Mouse (Mus musculus): ENCODE data around the gene Otud3. TPM values are rescaled to one million over a fixed set of nuclear protein-coding genes. Genes with fewer than 3 reads are reported as not detected.
A peak's percentile ranks its signal among the peaks of the same experiment; 100 is the strongest.

The Otud3 gene
- polyA plus RNA-seq, 1 experiment from 2014 or later: 3.1 TPM

DNA sequence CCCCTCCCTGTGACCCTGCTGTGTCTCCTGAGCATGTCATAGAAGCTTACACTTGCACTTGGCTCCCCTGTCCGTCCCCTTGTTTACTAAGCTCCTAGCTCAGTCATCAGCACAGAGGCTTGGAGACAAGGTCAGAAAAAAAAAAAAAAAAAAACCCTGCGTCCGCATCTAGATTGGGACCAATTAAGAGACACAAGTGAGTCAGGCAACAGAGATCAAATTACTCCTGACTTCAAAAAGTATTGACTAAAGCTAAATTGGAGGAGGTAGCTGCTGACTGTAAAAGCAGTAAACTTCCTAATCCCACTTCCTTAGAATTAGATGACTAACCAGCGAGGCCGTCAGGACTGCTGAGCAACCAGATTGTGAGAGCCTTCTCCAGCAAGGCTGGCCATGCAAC lies 48.7 kb downstream of the Otud3 start:
- Histone ChIP-seq H3K4me2 (ENCODE audit: low read depth, low read length) (no peak overlapping the region), H3K4me1 (replicated peaks; ENCODE audit: control insufficient read depth, insufficient read depth, low read length) (no peaks in the 10 kb centered on the region), H3K9me3 (ENCODE audit: control insufficient read depth, low read length) (no peaks in the 10 kb centered on the region), H3K9ac (ENCODE audit: low read length) (no peak overlapping the region), H3K27ac (ENCODE audit: low read length) (no peak overlapping the region), H3K4me3 (ENCODE audit: low read length) (no peak overlapping the region), H3K36me3 (ENCODE audit: control insufficient read depth, insufficient read depth, low read length) (no peaks in the 10 kb centered on the region), H3K27me3 (ENCODE audit: control insufficient read depth, insufficient read depth, low read depth, low read length) (peaks cover 2% of the 10 kb centered on the region; the same call in 1 of the 2 replicates)
- WGBS: 36% methylated on average over 5 of the region's 5 CpGs
- no peak for ATAC-seq (ENCODE audit: low read depth)

GRCm38 (mm10) chr4:138863344-138863998 lies 50.3 kb downstream of the Otud3 start, which contains the start of gene Pla2g5:
TSS of gene Pla2g5 (minus strand) at chr4:138863482.
- Histone ChIP-seq H3K9ac (ENCODE audit: low read length) (no peak within 1 kb of the TSS), H3K27me3 (ENCODE audit: control insufficient read depth, insufficient read depth, low read depth, low read length) (peaks cover 2% of the 10 kb centered on the region; the same call in 1 of the 2 replicates), H3K4me3 (ENCODE audit: low read length) (no peak within 1 kb of the TSS), H3K9me3 (ENCODE audit: control insufficient read depth, low read length) (no peaks in the 10 kb centered on the region), H3K36me3 (ENCODE audit: control insufficient read depth, insufficient read depth, low read length) (no peaks in the 10 kb centered on the region), H3K27ac (ENCODE audit: low read length) (no peak within 1 kb of the TSS), H3K4me1 (replicated peaks; ENCODE audit: control insufficient read depth, insufficient read depth, low read length) (peaks cover 3% of the 10 kb centered on the region; the same call in 1 of the 2 replicates), H3K4me2 (ENCODE audit: low read depth, low read length) (no peak within 1 kb of the TSS)
- WGBS: 58% methylated on average over 10 of the region's 10 CpGs
- ATAC-seq (ENCODE audit: low read depth): no peak

DNA sequence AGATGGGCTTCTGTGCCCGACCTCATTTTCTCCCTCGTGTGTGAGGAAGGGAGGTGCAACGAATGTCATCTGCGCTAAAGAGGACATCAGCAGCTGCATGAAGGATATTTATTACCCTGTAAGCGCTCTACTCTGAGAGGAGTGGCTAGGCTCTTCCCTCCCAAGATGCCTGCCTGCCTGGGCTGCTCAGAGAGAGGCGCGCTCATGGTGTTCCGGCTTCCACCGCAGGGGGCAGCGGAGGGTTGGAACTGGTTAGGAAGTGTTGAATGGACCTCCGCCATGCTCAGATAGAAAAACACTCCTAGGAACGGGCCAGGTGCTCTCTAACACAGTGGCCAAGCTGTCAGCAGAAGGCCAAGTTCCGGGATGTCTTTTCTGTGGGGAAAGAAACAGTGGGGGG lies 54.0 kb downstream of the Otud3 start:
- peaks cover 3% of the 10 kb centered on the region; the same call in 1 of the 2 replicates for H3K4me1 ChIP-seq (replicated peaks; ENCODE audit: control insufficient read depth, insufficient read depth, low read length)
- no peaks in the 10 kb centered on the region for H3K27me3 ChIP-seq (ENCODE audit: control insufficient read depth, insufficient read depth, low read depth, low read length)
- peak overlapping the region; percentile 48 for H3K4me2 ChIP-seq (ENCODE audit: low read depth, low read length)
- no peak overlapping the region for H3K27ac ChIP-seq (ENCODE audit: low read length)
- H3K9ac ChIP-seq (ENCODE audit: low read length): no peak overlapping the region
- no peaks in the 10 kb centered on the region for H3K9me3 ChIP-seq (ENCODE audit: control insufficient read depth, low read length)
- H3K4me3 ChIP-seq (ENCODE audit: low read length): peak overlapping the region; percentile 10; the same call in 1 of the 2 replicates
- ATAC-seq (ENCODE audit: low read depth): peak; percentile 66
- WGBS: 4% methylated on average over 13 of the region's 13 CpGs
- H3K36me3 ChIP-seq (ENCODE audit: control insufficient read depth, insufficient read depth, low read length): no peaks in the 10 kb centered on the region

- WGBS: 17% methylated on average over 9 of the region's 9 CpGs
- H3K4me3 ChIP-seq (ENCODE audit: low read length): no peak overlapping the region; the same call in 1 of the 2 replicates
Observed at GRCm38 (mm10) chr4:138859245-138859644, 54.5 kb downstream of the Otud3 start.

DNA sequence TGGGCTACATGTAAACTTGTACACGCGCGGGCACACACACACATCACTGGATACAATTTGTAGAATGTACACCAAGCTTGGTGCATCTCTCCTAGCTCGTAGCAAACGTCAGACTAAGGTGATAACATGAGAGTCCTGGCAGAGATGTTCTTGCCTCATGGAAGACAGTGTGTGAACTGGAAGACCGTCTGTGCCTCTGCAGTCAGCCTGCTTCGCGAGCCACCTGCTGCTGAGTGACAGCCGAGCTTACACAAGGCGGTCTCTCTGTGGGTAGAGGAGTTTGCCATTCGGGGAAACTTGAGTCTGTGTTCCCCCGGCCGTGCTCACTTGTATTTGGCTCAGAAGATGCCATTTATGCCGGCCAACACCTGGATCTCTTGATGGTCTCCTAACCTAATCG lies 55.3 kb downstream of the Otud3 start:
- H3K9ac ChIP-seq (ENCODE audit: low read length): no peak overlapping the region
- no peaks in the 10 kb centered on the region for H3K27me3 ChIP-seq (ENCODE audit: control insufficient read depth, insufficient read depth, low read depth, low read length)
- no peaks in the 10 kb centered on the region for H3K9me3 ChIP-seq (ENCODE audit: control insufficient read depth, low read length)
- H3K36me3 ChIP-seq (ENCODE audit: control insufficient read depth, insufficient read depth, low read length): no peaks in the 10 kb centered on the region
- no peak overlapping the region for H3K4me2 ChIP-seq (ENCODE audit: low read depth, low read length)
- ATAC-seq (ENCODE audit: low read depth): no peak
- H3K27ac ChIP-seq (ENCODE audit: low read length): no peak overlapping the region
- 71% methylated on average over 15 of the region's 15 CpGs for WGBS
- peaks cover 3% of the 10 kb centered on the region; the same call in 1 of the 2 replicates for H3K4me1 ChIP-seq (replicated peaks; ENCODE audit: control insufficient read depth, insufficient read depth, low read length)
- no peak overlapping the region for H3K4me3 ChIP-seq (ENCODE audit: low read length)

More at GRCm38 (mm10) chr4:138859245-138859644, 54.5 kb downstream of the Otud3 start:
- H3K9ac ChIP-seq (ENCODE audit: low read length): no peak overlapping the region
- no peaks in the 10 kb centered on the region for H3K27me3 ChIP-seq (ENCODE audit: control insufficient read depth, insufficient read depth, low read depth, low read length)
- H3K4me2 ChIP-seq (ENCODE audit: low read depth, low read length): peak overlapping the region; percentile 48
- no peaks in the 10 kb centered on the region for H3K36me3 ChIP-seq (ENCODE audit: control insufficient read depth, insufficient read depth, low read length)
- H3K27ac ChIP-seq (ENCODE audit: low read length): no peak overlapping the region
- H3K9me3 ChIP-seq (ENCODE audit: control insufficient read depth, low read length): no peaks in the 10 kb centered on the region
- no peak for ATAC-seq (ENCODE audit: low read depth)
- peaks cover 3% of the 10 kb centered on the region; the same call in 1 of the 2 replicates for H3K4me1 ChIP-seq (replicated peaks; ENCODE audit: control insufficient read depth, insufficient read depth, low read length)

DNA sequence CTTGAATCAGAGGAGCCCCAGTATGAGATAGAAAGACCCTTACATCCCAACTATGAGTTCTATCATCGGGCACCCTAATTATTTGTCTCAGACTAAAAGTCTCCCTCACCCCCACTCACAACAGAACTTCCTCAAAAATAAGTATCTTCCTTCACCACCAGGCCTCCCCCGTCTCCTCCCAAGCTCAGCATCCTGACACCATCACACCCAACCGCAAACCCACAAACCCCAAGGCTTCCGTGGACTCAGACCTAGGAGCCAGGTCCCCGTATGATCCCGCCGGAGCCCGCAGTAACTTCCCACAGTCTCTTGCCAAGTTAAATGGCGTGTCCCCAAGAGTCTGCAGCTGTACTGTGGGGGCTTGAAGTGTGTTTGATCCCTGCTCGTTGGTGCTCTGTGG lies 56.2 kb downstream of the Otud3 start:
- 66% methylated on average over 10 of the region's 10 CpGs for WGBS
- no peaks in the 10 kb centered on the region for H3K27me3 ChIP-seq (ENCODE audit: control insufficient read depth, insufficient read depth, low read depth, low read length)
- H3K9ac ChIP-seq (ENCODE audit: low read length): no peak overlapping the region
- peaks cover 3% of the 10 kb centered on the region; the same call in 1 of the 2 replicates for H3K4me1 ChIP-seq (replicated peaks; ENCODE audit: control insufficient read depth, insufficient read depth, low read length)
- no peak for ATAC-seq (ENCODE audit: low read depth)
- no peak overlapping the region for H3K27ac ChIP-seq (ENCODE audit: low read length)
- no peak overlapping the region for H3K4me3 ChIP-seq (ENCODE audit: low read length)
- no peaks in the 10 kb centered on the region for H3K9me3 ChIP-seq (ENCODE audit: control insufficient read depth, low read length)
- no peak overlapping the region for H3K4me2 ChIP-seq (ENCODE audit: low read depth, low read length)
- H3K36me3 ChIP-seq (ENCODE audit: control insufficient read depth, insufficient read depth, low read length): no peaks in the 10 kb centered on the region

- Histone ChIP-seq H3K4me1 (replicated peaks; ENCODE audit: control insufficient read depth, insufficient read depth, low read length) (peaks cover 3% of the 10 kb centered on the region; the same call in 1 of the 2 replicates), H3K4me2 (ENCODE audit: low read depth, low read length) (no peak overlapping the region), H3K9me3 (ENCODE audit: control insufficient read depth, low read length) (no peaks in the 10 kb centered on the region), H3K27me3 (ENCODE audit: control insufficient read depth, insufficient read depth, low read depth, low read length) (no peaks in the 10 kb centered on the region), H3K36me3 (ENCODE audit: control insufficient read depth, insufficient read depth, low read length) (no peaks in the 10 kb centered on the region), H3K27ac (ENCODE audit: low read length) (no peak overlapping the region), H3K9ac (ENCODE audit: low read length) (no peak overlapping the region), H3K4me3 (ENCODE audit: low read length) (no peak overlapping the region)
- ATAC-seq (ENCODE audit: low read depth): peak; percentile 62
- 18% methylated on average over 7 of the region's 7 CpGs for WGBS
Observed at GRCm38 (mm10) chr4:138856491-138856890, 57.3 kb downstream of the Otud3 start.

DNA sequence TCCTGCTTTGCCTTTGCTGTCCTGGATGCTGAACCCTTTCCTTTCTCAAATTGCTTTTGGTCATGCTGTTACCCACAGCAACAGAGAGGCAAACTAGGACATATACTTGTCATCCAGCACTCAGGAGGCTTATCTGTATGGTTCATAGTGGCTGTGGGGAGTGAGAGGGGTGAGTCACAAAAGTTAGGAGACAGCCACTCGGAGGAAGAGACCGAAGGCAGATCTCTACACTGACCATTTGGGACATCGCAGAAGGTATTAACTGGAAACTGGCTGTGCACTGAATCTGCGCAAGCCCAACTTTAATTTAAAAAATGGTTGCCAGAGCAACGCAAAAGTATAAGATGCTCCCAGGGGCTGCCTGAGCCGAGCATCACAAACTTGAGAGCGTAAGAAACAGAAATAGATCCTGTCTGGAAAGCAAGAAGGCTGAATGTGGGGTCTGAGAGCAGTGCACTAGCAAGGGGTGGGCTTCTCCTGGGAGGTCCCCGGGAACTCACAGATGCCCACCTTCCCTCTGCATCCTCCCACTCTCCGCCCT lies 58.6 kb downstream of the Otud3 start:
- Histone ChIP-seq H3K4me1 (replicated peaks; ENCODE audit: control insufficient read depth, insufficient read depth, low read length) (peaks cover 3% of the 10 kb centered on the region; the same call in 1 of the 2 replicates), H3K9ac (ENCODE audit: low read length) (no peak overlapping the region), H3K4me3 (ENCODE audit: low read length) (no peak overlapping the region), H3K36me3 (ENCODE audit: control insufficient read depth, insufficient read depth, low read length) (no peaks in the 10 kb centered on the region), H3K4me2 (ENCODE audit: low read depth, low read length) (no peak overlapping the region), H3K27me3 (ENCODE audit: control insufficient read depth, insufficient read depth, low read depth, low read length) (no peaks in the 10 kb centered on the region), H3K9me3 (ENCODE audit: control insufficient read depth, low read length) (no peaks in the 10 kb centered on the region), H3K27ac (ENCODE audit: low read length) (no peak overlapping the region)
- WGBS: 75% methylated on average over 9 of the region's 9 CpGs
- ATAC-seq (ENCODE audit: low read depth): no peak

DNA sequence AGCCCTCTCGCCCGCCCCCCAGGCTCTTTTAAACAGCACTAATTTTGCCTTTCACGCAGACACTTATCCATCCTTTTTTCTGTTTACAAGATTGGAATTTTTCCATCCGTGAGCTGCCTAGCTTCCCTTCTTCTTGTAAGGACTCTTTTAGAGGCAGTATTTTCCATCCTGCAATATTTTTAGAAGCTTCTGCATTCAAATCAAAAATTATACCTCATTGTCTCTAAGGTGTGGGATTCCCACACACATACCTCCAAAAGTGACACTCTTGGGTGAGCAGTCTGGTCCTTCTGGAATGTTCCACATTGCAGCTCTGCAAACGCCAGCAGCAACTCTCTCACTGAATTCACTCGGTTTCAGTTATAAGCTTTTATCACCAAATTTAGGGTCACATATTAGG lies 60.8 kb downstream of the Otud3 start:
- Histone ChIP-seq H3K9ac (ENCODE audit: low read length) (no peak overlapping the region), H3K4me3 (ENCODE audit: low read length) (no peak overlapping the region), H3K27ac (ENCODE audit: low read length) (no peak overlapping the region), H3K9me3 (ENCODE audit: control insufficient read depth, low read length) (no peaks in the 10 kb centered on the region), H3K4me1 (replicated peaks; ENCODE audit: control insufficient read depth, insufficient read depth, low read length) (no peaks in the 10 kb centered on the region), H3K36me3 (ENCODE audit: control insufficient read depth, insufficient read depth, low read length) (no peaks in the 10 kb centered on the region), H3K4me2 (ENCODE audit: low read depth, low read length) (no peak overlapping the region), H3K27me3 (ENCODE audit: control insufficient read depth, insufficient read depth, low read depth, low read length) (no peaks in the 10 kb centered on the region)
- no peak for ATAC-seq (ENCODE audit: low read depth)
- WGBS: 55% methylated on average over 6 of the region's 6 CpGs
